Mouse (Mus musculus) MEL (cell line): Measurements from ENCODE around the gene Zscan20. TPM values are rescaled to one million over a fixed set of nuclear protein-coding genes. Genes with fewer than 3 reads are reported as not detected.

Experiments
- DNase-seq: peaks from one replicate; pipeline ENCODE4 v3.0.0; 2011; ENCODE audit warnings: low read depth, low spot score
- H3K27ac ChIP-seq: 2 replicates; pipeline ENCODE4 v1.5.1; 2012; ENCODE audit warnings: low read depth, mild to moderate bottlenecking, control low read depth, low read length, moderate library complexity; ENCODE audit not compliant: control insufficient read depth
- H3K27me3 ChIP-seq, 2 experiments: fragments of 150-350 bp in 1 of 2; sonication (generic) in 1 of 2; 2 replicates each; pipeline ENCODE4 v1.6.1; 2012; ENCODE audit warnings: low read length in 2 of 2, mild to moderate bottlenecking in 2 of 2, improper control_type of control experiment in 1 of 2, moderate library complexity in 1 of 2; ENCODE audit not compliant: insufficient read depth in 2 of 2, control insufficient read depth in 1 of 2
- H3K36me3 ChIP-seq, 2 experiments: 2 replicates each; pipeline ENCODE4 v1.6.1; 2012 to 2014; ENCODE audit warnings: low read length in 2 of 2, improper control_type of control experiment in 1 of 2, inconsistent platforms in 1 of 2, mild to moderate bottlenecking in 1 of 2; ENCODE audit not compliant: insufficient read depth in 2 of 2, control insufficient read depth in 1 of 2
- H3K4me1 ChIP-seq, 2 experiments: fragments of 150-350 bp in 1 of 2; sonication (generic) in 1 of 2; 2 replicates each; pipeline ENCODE4 v1.6.1; 2012; ENCODE audit warnings: low read length in 2 of 2, improper control_type of control experiment in 1 of 2, mild to moderate bottlenecking in 1 of 2; ENCODE audit not compliant: insufficient read depth in 2 of 2, control insufficient read depth in 1 of 2
- H3K4me3 ChIP-seq, 2 experiments: fragments of 150-350 bp in 1 of 2; sonication (generic) in 1 of 2; 2 replicates each; pipeline ENCODE4 v1.5.1; 2012; ENCODE audit warnings: low read depth in 2 of 2, low read length in 2 of 2, mild to moderate bottlenecking in 2 of 2, moderate library complexity in 2 of 2, control low read depth in 1 of 2, improper control_type of control experiment in 1 of 2; ENCODE audit not compliant: control insufficient read depth in 1 of 2, insufficient read depth in 1 of 2
- H3K79me2 ChIP-seq: 2 replicates; pipeline ENCODE4 v1.6.1; 2012; ENCODE audit warnings: mild to moderate bottlenecking, low read length, moderate library complexity; ENCODE audit not compliant: control insufficient read depth, poor library complexity, insufficient read depth
- H3K9ac ChIP-seq: 2 replicates; pipeline ENCODE4 v1.6.1; 2012; ENCODE audit warnings: low read depth, mild to moderate bottlenecking, control low read depth, low read length, moderate library complexity; ENCODE audit not compliant: control insufficient read depth, poor library complexity, severe bottlenecking
- H3K9me3 ChIP-seq: fragments of 150-350 bp; sonication (generic); replicated peaks from 2 replicates; pipeline ENCODE4 v1.6.1; 2012; ENCODE audit warnings: mild to moderate bottlenecking, low read length, improper control_type of control experiment, moderate library complexity; ENCODE audit not compliant: insufficient read depth
- BHLHE40 ChIP-seq: IDR thresholded peaks from 2 replicates; pipeline ENCODE4 v1.6.1; 2012; ENCODE audit warnings: low read depth, mild to moderate bottlenecking, inconsistent platforms, low read length, improper control_type of control experiment, borderline replicate concordance
- CHD2 ChIP-seq: IDR thresholded peaks from 2 replicates; pipeline ENCODE4 v1.6.1; 2011; ENCODE audit warnings: low read length, improper control_type of control experiment
- CTCF ChIP-seq, 3 experiments: IDR thresholded peaks in 2 of 3; conservative IDR thresholded peaks in 1 of 3; 2 replicates each; pipeline ENCODE4 v1.5.1; 2011 to 2012; ENCODE audit warnings: low read length in 3 of 3, low read depth in 2 of 3, mild to moderate bottlenecking in 2 of 3, improper control_type of control experiment in 1 of 3, inconsistent platforms in 1 of 3, mixed read lengths in 1 of 3, moderate library complexity in 1 of 3; ENCODE audit not compliant: control insufficient read depth in 1 of 3, insufficient read depth in 1 of 3, poor library complexity in 1 of 3, severe bottlenecking in 1 of 3
- E2F4 ChIP-seq: IDR thresholded peaks from 2 replicates; pipeline ENCODE4 v1.6.1; 2011; ENCODE audit warnings: low read depth, low read length, improper control_type of control experiment, borderline replicate concordance
- EP300 ChIP-seq, 2 experiments: IDR thresholded peaks; 2 replicates each; pipeline ENCODE4 v1.6.1; 2011; ENCODE audit warnings: improper control_type of control experiment in 2 of 2, low read length in 2 of 2, low read depth in 1 of 2, mild to moderate bottlenecking in 1 of 2
- GABPA ChIP-seq: IDR thresholded peaks from 2 replicates; pipeline ENCODE4 v1.6.1; 2012; ENCODE audit warnings: low read depth, mild to moderate bottlenecking, inconsistent platforms, low read length, improper control_type of control experiment, moderate library complexity
- GATA1 ChIP-seq: IDR thresholded peaks from 2 replicates; pipeline ENCODE4 v1.6.1; 2011; ENCODE audit warnings: low read depth, low read length, improper control_type of control experiment
- KAT2A ChIP-seq: conservative IDR thresholded peaks from 2 replicates; pipeline ENCODE4 v1.6.1; 2012; ENCODE audit warnings: low read depth, low read length, improper control_type of control experiment, inconsistent platforms
- MAFK ChIP-seq: IDR thresholded peaks from 2 replicates; pipeline ENCODE4 v1.6.1; 2011; ENCODE audit warnings: low read depth, mild to moderate bottlenecking, low read length, improper control_type of control experiment, borderline replicate concordance
- MAX ChIP-seq: IDR thresholded peaks from 2 replicates; pipeline ENCODE4 v1.6.1; 2011; ENCODE audit warnings: low read length, improper control_type of control experiment
- MXI1 ChIP-seq: IDR thresholded peaks from 2 replicates; pipeline ENCODE4 v1.6.1; 2011; ENCODE audit warnings: mild to moderate bottlenecking, low read depth, low read length, improper control_type of control experiment
- MYB ChIP-seq: IDR thresholded peaks from 2 replicates; pipeline ENCODE4 v1.6.1; 2011; ENCODE audit warnings: mild to moderate bottlenecking, low read depth, low read length, improper control_type of control experiment
- NELFE ChIP-seq: IDR thresholded peaks from 2 replicates; pipeline ENCODE4 v1.6.1; 2011; ENCODE audit warnings: low read depth, low read length, improper control_type of control experiment
- POLR2AphosphoS2 ChIP-seq: IDR thresholded peaks from 2 replicates; pipeline ENCODE4 v1.6.1; 2011; ENCODE audit warnings: low read length, improper control_type of control experiment
- POLR2AphosphoS5 ChIP-seq: IDR thresholded peaks from 2 replicates; pipeline ENCODE4 v1.6.1; 2012; ENCODE audit warnings: low read depth, borderline replicate concordance, mild to moderate bottlenecking, inconsistent platforms, low read length, moderate library complexity, mixed read lengths
- RCOR1 ChIP-seq: IDR thresholded peaks from 2 replicates; pipeline ENCODE4 v1.6.1; 2012; ENCODE audit warnings: low read depth, mild to moderate bottlenecking, inconsistent platforms, low read length, improper control_type of control experiment
- SMC3 ChIP-seq: IDR thresholded peaks from 2 replicates; pipeline ENCODE4 v1.6.1; 2011; ENCODE audit warnings: low read depth, low read length, improper control_type of control experiment
- TAL1 ChIP-seq: IDR thresholded peaks from 2 replicates; pipeline ENCODE4 v1.6.1; 2012; ENCODE audit warnings: mild to moderate bottlenecking, inconsistent platforms, low read length, moderate library complexity, mixed read lengths
- TCF12 ChIP-seq: IDR thresholded peaks from 2 replicates; pipeline ENCODE4 v1.6.1; 2014; ENCODE audit warnings: low read depth, mild to moderate bottlenecking, inconsistent platforms, low read length, improper control_type of control experiment, moderate library complexity
- UBTF ChIP-seq: IDR thresholded peaks from 2 replicates; pipeline ENCODE4 v1.6.1; 2012; ENCODE audit warnings: low read depth, mild to moderate bottlenecking, inconsistent platforms, low read length, improper control_type of control experiment, moderate library complexity, borderline replicate concordance; ENCODE audit not compliant: insufficient read depth
- USF1 ChIP-seq: IDR thresholded peaks from 2 replicates; pipeline ENCODE4 v1.6.1; 2014; ENCODE audit warnings: low read depth, mild to moderate bottlenecking, inconsistent platforms, low read length, improper control_type of control experiment, moderate library complexity
- ZKSCAN1 ChIP-seq: IDR thresholded peaks from 2 replicates; pipeline ENCODE4 v1.6.1; 2012; ENCODE audit warnings: low read depth, mild to moderate bottlenecking, inconsistent platforms, low read length, improper control_type of control experiment, moderate library complexity
- ZMIZ1 ChIP-seq: IDR thresholded peaks from 2 replicates; pipeline ENCODE4 v1.6.1; 2012; ENCODE audit warnings: low read depth, mild to moderate bottlenecking, inconsistent platforms, low read length, improper control_type of control experiment, moderate library complexity
- ZNF384 ChIP-seq: IDR thresholded peaks from 2 replicates; pipeline ENCODE4 v1.6.1; 2012; ENCODE audit warnings: low read depth, mild to moderate bottlenecking, inconsistent platforms, low read length, improper control_type of control experiment
- polyA plus RNA-seq, 2 experiments: library from polyadenylated mRNA; stranded (reverse) in 1 of 2; unstranded in 1 of 2; fragments of >175 nt in 1 of 2; fragments of >200 nt in 1 of 2; gene quantifications; 2 replicates each; pipeline versions ENCODE4 v1.2.1 to v1.2.4; 2012; ENCODE audit warnings: low replicate concordance in 2 of 2, low read depth in 1 of 2; ENCODE audit not compliant: insufficient read length in 2 of 2, insufficient read depth in 1 of 2, missing spikeins in 1 of 2
- total RNA-seq: library from RNA; depleted of rRNA; stranded (reverse); fragments of 300-350 nt; gene quantifications from 2 replicates; pipeline ENCODE4 v1.2.3, GENCODE M21; 2012

Gene Zscan20
- total and polyA plus RNA-seq, 3 experiments, result 4.3 to 5.6 TPM; not detected in 1

GRCm38 (mm10) chr4:128617363-128618120 is 7.6 kb upstream of the Zscan20 start:
- Histone ChIP-seq H3K36me3 (no peaks in the 10 kb centered on the region), H3K4me1 (no peaks in the 10 kb centered on the region; a peak in 1 of 4 replicates), H3K9ac (no peak overlapping the region), H3K79me2 (no peaks in the 10 kb centered on the region), H3K9me3 (no peaks in the 10 kb centered on the region), H3K27ac (no peak overlapping the region), H3K4me3 (no peak overlapping the region), H3K27me3 (no peaks in the 10 kb centered on the region)
- DNase-seq, result no peak
- TF ChIP-seq MAX (no peak), POLR2AphosphoS5 (no peak), TAL1 (no peak), UBTF (no peak), BHLHE40 (no peak), NELFE (no peak), MYB (no peak), KAT2A (no peak), CHD2 (no peak), MAFK (no peak), ZKSCAN1 (no peak), GATA1 (no peak), RCOR1 (no peak), EP300 (IDR thresholded peaks at IDR 0.05; ENCODE audit: low read depth in 1 of 2, low read length in 2 of 2) (no peak), ZMIZ1 (no peak), TCF12 (no peak)

GRCm38 (mm10) chr4:128615761-128616160 is 5.9 kb upstream of the Zscan20 start:
- TF ChIP-seq BHLHE40 (no peak), CTCF (IDR thresholded peaks at IDR 0.05 in 2 of 3, conservative IDR thresholded peaks at IDR 0.05 in 1 of 3; ENCODE audit: control insufficient read depth in 1 of 3, insufficient read depth in 1 of 3, low read depth in 2 of 3, low read length in 3 of 3, poor library complexity in 1 of 3, severe bottlenecking in 1 of 3) (no peak), USF1 (no peak), GABPA (no peak), MXI1 (no peak), SMC3 (no peak), NELFE (no peak), MAFK (no peak), EP300 (IDR thresholded peaks at IDR 0.05; ENCODE audit: low read depth in 1 of 2, low read length in 2 of 2) (no peak), POLR2AphosphoS2 (no peak), MYB (no peak), ZNF384 (no peak), E2F4 (no peak)
- 0 out of 4 replicates have a peak, but pooled peaks cover 0 to 4% of the 10 kb centered on the region in 2 experiments for H3K4me1 ChIP-seq
- no peaks in the 10 kb centered on the region for H3K27me3 ChIP-seq
- no peak overlapping the region for H3K27ac ChIP-seq
- peaks cover 0 to 2% of the 10 kb centered on the region in 2 experiments; a peak in 1 of 4 replicates for H3K36me3 ChIP-seq
- no peak overlapping the region for H3K4me3 ChIP-seq
- no peaks in the 10 kb centered on the region for H3K79me2 ChIP-seq
- no peaks in the 10 kb centered on the region for H3K9me3 ChIP-seq
- DNase-seq, result no peak
- no peak overlapping the region for H3K9ac ChIP-seq
